Mouse (Mus musculus) heart, embryonic 12.5 days (tissue): ENCODE results near the gene Pld3. TPM values are rescaled to one million over a fixed set of nuclear protein-coding genes. Genes with fewer than 3 reads are reported as not detected.

Experiments used
- ATAC-seq: fragments of 200-750 bp; cut with Nextera tagmentation; 2 replicates; pipeline ENCODE4 v1.8.0; 2017; ENCODE audit warnings: moderate TSS enrichment, moderate library complexity; ENCODE audit not compliant: insufficient number of reproducible peaks, low FRiP score
- H3K27ac ChIP-seq: fragments of 300-500 bp; sonication (generic); 2 replicates; pipeline ENCODE4 v1.5.1; 2016; ENCODE audit warnings: mild to moderate bottlenecking, moderate library complexity; ENCODE audit not compliant: poor library complexity, severe bottlenecking
- H3K27me3 ChIP-seq: fragments of 300-500 bp; sonication (generic); replicated peaks from 2 replicates; pipeline ENCODE4 v1.6.1; 2016; ENCODE audit warnings: mild to moderate bottlenecking, moderate library complexity
- H3K36me3 ChIP-seq: fragments of 300-500 bp; sonication (generic); 2 replicates; pipeline ENCODE4 v1.6.1; 2016; ENCODE audit warnings: mild to moderate bottlenecking, moderate library complexity
- H3K4me1 ChIP-seq: fragments of 300-500 bp; sonication (generic); replicated peaks from 2 replicates; pipeline ENCODE4 v1.6.1; 2016; ENCODE audit warnings: mild to moderate bottlenecking
- H3K4me2 ChIP-seq: fragments of 300-500 bp; sonication (generic); 2 replicates; pipeline ENCODE4 v1.6.1; 2016; ENCODE audit warnings: mild to moderate bottlenecking, moderate library complexity
- H3K4me3 ChIP-seq: fragments of 300-500 bp; sonication (generic); 2 replicates; pipeline ENCODE4 v1.5.1; 2016; ENCODE audit warnings: mild to moderate bottlenecking
- H3K9ac ChIP-seq: fragments of 300-500 bp; sonication (generic); 2 replicates; pipeline ENCODE4 v1.6.1; 2016; ENCODE audit warnings: mild to moderate bottlenecking, moderate library complexity
- H3K9me3 ChIP-seq: fragments of 300-500 bp; sonication (generic); replicated peaks from 2 replicates; pipeline ENCODE4 v1.6.1; 2016; ENCODE audit warnings: mild to moderate bottlenecking, moderate library complexity
- WGBS: fragments of 180-500 bp; shearing (Covaris S2); methylation state at CpG from one replicate; pipeline ENCODE4 v1.1.7; 2016; 5-methylcytosine and 5-hydroxymethylcytosine counted together
- polyA plus RNA-seq: library from polyadenylated mRNA; unstranded; fragments of >200 nt; fragmentation: Nextera tagmentation; extraction: Ambion mirVana; gene quantifications from 2 replicates; pipeline ENCODE4 v1.2.1, GENCODE M21; 2016

The Pld3 gene
- polyA plus RNA-seq, 1 experiment from 2014 or later = 63.4 TPM

DNA sequence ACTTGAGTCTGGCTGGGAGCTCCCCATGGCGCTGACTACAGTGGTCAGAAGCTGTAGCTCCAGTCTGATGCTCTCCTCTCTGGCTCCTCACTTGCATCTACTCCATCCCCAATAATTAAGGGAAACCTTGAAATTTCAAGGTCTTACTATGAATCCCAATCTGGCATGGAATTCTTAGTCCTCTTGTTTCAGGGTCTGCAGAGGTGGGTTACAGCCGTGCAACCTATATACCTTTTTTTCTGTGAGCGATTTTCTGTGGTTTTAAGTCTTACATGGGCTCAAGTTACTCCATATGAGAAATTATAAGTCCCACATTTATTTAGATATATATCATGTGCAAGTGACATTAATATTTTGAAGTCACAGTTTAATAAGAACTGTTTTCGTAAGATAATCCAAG lies 37.1 kb upstream of the Pld3 start:
- WGBS = 91% methylated on average over 4 of the region's 4 CpGs
- Histone ChIP-seq H3K9me3 (no peaks in the 10 kb centered on the region), H3K27me3 (no peaks in the 10 kb centered on the region), H3K27ac (no peak overlapping the region), H3K9ac (no peak overlapping the region), H3K36me3 (0 out of 2 replicates have a peak, but pooled peaks cover 4% of the 10 kb centered on the region), H3K4me2 (no peak overlapping the region), H3K4me3 (no peak overlapping the region), H3K4me1 (peaks cover 25% of the 10 kb centered on the region)
- ATAC-seq = no peak

DNA sequence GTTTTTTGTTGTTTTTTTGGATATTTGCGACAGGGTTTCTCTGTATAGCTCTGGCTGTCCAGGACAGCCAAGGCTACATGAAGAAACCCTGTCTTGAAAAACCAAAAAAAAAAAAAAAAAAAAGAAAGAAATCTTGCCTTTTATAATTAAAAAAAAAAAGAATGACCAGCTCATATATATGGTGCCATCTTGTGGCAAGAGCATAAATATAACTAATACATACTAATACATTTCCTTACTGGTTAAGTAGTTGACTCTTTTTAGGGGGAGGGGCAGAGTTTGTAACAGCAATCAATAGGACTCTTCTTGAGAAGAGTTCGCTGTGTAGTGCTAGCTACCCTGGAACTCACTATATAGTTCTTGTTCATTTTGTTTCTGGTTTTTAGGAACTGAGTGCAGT lies 34.7 kb upstream of the Pld3 start:
- H3K4me2 ChIP-seq = no peak overlapping the region
- no peaks in the 10 kb centered on the region for H3K27me3 ChIP-seq
- WGBS = 90% methylated on average over 2 of the region's 2 CpGs
- no peak overlapping the region for H3K4me3 ChIP-seq
- peaks cover 3% of the 10 kb centered on the region for H3K4me1 ChIP-seq
- H3K9me3 ChIP-seq = no peaks in the 10 kb centered on the region
- no peak for ATAC-seq
- no peak overlapping the region for H3K9ac ChIP-seq
- peaks cover 12% of the 10 kb centered on the region for H3K36me3 ChIP-seq
- H3K27ac ChIP-seq = no peak overlapping the region

DNA sequence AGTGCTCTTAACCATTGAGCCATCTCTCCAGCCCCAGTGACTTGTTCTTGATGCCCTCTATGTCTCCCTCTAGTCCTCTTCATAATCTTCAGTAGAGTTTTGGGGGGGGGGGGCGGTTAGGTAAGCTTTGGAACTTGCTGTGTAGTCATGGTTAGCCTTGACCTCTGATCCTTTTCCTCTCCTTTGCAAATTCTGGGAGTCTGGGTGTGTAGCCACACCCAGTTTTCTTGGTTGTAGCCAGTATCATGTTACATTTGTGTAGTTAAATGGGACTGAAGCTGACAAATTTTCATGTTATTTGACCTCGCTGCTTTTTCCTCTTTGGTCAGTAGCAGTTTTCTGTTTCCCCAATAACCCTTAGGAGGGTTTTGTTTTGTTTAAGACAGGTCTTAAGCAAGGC lies 33.8 kb upstream of the Pld3 start:
- no peaks in the 10 kb centered on the region for H3K4me1 ChIP-seq
- H3K4me2 ChIP-seq = no peak overlapping the region
- no peak overlapping the region for H3K9ac ChIP-seq
- H3K4me3 ChIP-seq = no peak overlapping the region
- H3K9me3 ChIP-seq = no peaks in the 10 kb centered on the region
- H3K27me3 ChIP-seq = no peaks in the 10 kb centered on the region
- WGBS = 75% methylated on average over 2 of the region's 2 CpGs
- H3K36me3 ChIP-seq = peaks cover 21% of the 10 kb centered on the region
- no peak overlapping the region for H3K27ac ChIP-seq
- no peak for ATAC-seq

DNA sequence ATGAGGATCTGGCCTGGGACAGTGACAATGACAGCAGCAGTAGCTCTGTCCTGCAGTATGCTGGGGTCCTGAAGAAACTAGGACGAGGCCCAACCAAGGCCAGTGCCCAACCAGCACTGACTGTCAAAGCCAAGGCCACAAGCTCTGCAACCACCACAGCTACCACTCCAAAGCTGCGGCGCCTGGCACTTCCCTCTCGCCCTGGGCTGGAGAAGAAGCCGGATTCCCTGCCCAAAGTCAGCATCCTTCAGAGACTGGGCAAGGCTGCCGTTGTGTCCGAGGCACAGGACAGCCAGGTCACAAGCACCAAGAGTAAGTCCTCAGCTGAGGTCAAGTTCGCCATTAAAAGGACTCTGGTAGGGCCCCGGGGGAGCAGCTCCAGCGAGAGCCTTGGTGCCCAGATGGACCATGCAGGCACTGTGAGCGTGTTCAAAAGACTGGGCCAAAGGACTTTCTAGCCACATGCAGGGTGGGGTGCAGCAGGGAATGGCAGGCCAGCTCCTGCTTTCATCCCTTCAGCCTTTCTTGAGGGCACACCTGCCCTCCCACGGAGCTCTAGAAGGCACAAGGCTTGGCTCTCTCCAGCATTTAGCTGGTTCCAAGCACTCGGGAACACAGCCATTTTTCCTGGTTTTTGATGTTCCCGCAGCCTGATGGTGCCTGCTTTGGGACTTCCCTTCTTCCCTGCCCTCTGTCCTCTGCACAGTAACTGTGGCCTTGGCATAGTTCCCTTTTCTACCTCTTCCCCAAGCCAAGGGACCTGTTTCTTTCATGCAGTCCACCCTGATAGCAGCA lies 27.6 kb upstream of the Pld3 start:
- Histone ChIP-seq H3K27me3 (no peaks in the 10 kb centered on the region), H3K4me1 (no peaks in the 10 kb centered on the region), H3K27ac (no peak overlapping the region), H3K9me3 (no peaks in the 10 kb centered on the region), H3K4me3 (no peak overlapping the region), H3K4me2 (no peak overlapping the region), H3K36me3 (peaks cover 81% of the 10 kb centered on the region), H3K9ac (no peak overlapping the region)
- 88% methylated on average over 14 of the region's 14 CpGs for WGBS
- ATAC-seq = no peak

DNA sequence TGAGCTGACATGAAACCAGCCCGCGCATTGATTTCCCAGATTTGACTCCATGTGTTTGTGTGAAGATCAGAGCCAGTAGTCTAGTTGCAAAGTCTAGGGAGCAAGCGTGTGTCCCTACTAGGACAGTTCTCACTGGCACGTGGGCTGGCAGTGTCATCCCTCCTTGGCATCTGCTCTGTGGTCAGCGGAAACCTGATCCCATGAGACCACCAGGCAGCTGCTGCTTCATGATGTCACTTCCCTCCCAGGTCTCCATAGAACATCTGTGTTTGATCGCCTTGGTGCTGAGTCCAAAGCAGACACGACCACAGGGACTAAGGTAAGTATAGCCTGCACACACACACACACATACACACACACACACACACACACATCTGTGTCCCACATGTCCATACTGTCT lies 25.4 kb upstream of the Pld3 start:
- Histone ChIP-seq H3K36me3 (peaks cover 97% of the 10 kb centered on the region), H3K9ac (no peak overlapping the region), H3K27me3 (no peaks in the 10 kb centered on the region), H3K27ac (no peak overlapping the region), H3K9me3 (no peaks in the 10 kb centered on the region), H3K4me1 (no peaks in the 10 kb centered on the region), H3K4me2 (no peak overlapping the region), H3K4me3 (no peak overlapping the region)
- no peak for ATAC-seq
- WGBS = 83% methylated on average over 7 of the region's 7 CpGs

DNA sequence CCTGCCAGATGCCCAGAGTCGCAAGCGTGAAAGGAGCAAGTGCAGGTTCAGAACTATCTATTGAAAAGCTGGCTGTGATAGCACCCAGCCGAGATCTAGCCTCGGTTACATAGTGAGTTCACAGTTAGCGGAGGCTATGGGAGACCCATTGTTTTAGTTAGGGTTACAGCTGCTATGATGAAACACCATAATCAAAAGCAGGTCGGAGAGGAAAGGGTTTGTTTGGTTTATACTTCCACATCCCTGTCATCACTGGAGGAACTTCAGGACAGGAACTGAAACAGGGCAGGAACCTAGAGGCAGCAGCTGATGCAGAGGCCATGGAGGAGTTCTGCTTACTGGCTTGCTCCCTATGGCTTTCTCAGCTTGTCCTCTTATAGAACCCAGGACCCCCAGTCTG lies 24.6 kb upstream of the Pld3 start:
- H3K27ac ChIP-seq = no peak overlapping the region
- 89% methylated on average over 6 of the region's 6 CpGs for WGBS

DNA sequence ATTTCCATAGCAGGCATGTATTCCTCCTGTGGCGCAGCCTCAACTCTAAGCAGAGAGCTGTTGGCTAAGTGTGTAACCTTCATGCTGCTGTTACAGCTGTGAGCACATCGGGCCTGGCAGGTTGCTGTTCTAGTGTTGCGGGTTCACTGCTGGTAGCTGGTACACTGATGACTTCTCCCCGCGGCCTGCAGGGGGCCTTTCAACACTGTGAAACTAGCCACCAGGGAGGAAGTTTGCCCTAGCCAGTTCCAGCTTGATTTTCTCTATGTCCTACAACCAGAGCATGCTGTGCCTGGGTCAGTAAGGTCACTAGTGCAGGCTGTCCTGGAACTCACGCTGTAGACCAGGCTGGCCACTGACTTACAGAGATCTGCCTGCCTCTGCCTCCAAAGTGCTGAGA lies 23.9 kb upstream of the Pld3 start:
- no peaks in the 10 kb centered on the region for H3K4me1 ChIP-seq
- 66% methylated on average over 6 of the region's 6 CpGs for WGBS
- no peak overlapping the region for H3K4me3 ChIP-seq
- no peak overlapping the region for H3K27ac ChIP-seq
- no peak overlapping the region for H3K4me2 ChIP-seq
- no peak overlapping the region for H3K9ac ChIP-seq
- H3K27me3 ChIP-seq = no peaks in the 10 kb centered on the region
- no peaks in the 10 kb centered on the region for H3K9me3 ChIP-seq
- peaks cover 90% of the 10 kb centered on the region for H3K36me3 ChIP-seq
- no peak for ATAC-seq

More for the DNA sequence above, 24.6 kb upstream of the Pld3 start:
- Histone ChIP-seq H3K4me3 (no peak overlapping the region), H3K9me3 (no peaks in the 10 kb centered on the region), H3K9ac (no peak overlapping the region), H3K36me3 (peaks cover 90% of the 10 kb centered on the region), H3K4me1 (no peaks in the 10 kb centered on the region), H3K4me2 (no peak overlapping the region), H3K27me3 (no peaks in the 10 kb centered on the region)
- ATAC-seq = no peak

DNA sequence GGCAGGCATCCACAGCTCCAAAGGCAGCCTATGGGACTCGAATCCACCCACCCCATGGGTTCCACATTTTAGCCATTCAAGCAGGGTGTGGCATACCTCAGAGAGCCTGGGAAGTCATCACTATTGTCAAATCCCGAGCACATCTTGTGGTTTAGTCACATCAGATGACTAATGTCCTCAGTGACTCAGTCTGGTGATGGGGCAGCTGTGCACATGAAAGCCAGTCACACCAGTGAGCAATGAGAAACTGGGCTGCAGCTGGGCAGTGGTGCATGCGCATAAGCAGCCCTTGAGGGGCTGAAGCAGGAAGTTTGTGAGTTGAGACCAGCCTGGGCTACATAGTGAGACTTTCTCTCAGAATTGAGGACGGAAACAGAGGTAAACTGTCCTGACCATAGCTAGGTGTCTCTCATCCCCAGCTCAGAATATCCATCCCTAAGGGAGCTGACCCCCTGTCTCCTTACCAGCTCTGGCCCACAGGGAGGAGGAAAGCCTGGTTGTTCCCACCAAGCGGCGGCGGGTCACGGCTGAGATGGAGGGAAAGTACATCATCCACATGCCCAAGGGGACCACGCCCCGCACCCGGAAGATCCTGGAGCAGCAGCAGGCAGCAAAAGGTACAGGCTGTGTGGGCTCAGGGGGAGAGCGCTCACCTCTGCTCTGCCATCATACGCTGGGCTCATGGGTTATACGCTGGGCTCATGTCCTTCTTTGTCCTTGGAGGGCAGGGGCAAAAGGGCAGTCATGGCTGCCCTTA lies 21.3 kb upstream of the Pld3 start:
- ATAC-seq = no peak
- no peak overlapping the region for H3K9ac ChIP-seq

DNA sequence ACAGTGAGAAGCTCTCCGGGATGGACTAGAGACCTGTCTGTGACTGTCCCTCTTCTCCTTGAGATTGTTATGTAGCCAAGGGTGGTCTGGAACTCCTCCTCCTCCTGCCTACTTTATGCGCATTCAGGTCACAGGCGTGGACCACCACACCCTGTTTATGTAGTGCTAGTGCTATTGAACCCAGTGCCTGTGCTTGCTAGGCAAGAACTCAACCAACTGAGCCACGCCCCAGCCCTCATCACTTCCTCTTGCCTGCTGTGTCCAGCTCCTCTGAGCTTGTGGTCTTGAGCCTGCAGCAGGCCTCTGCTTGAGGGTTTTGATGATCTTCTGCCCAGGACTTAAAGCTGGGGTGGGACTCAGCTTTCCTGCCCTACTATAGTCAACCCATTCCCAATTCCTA lies 19.1 kb upstream of the Pld3 start:
- H3K4me2 ChIP-seq = no peak overlapping the region
- no peak for ATAC-seq
- no peaks in the 10 kb centered on the region for H3K9me3 ChIP-seq
- H3K27ac ChIP-seq = no peak overlapping the region
- H3K27me3 ChIP-seq = no peaks in the 10 kb centered on the region
- peaks cover 88% of the 10 kb centered on the region for H3K36me3 ChIP-seq
- H3K9ac ChIP-seq = no peak overlapping the region
- H3K4me3 ChIP-seq = no peak overlapping the region
- 93% methylated on average over 4 of the region's 4 CpGs for WGBS
- no peaks in the 10 kb centered on the region for H3K4me1 ChIP-seq

More for the DNA sequence above, 21.3 kb upstream of the Pld3 start:
- Histone ChIP-seq H3K27ac (no peak overlapping the region), H3K4me2 (no peak overlapping the region), H3K36me3 (peaks cover 89% of the 10 kb centered on the region), H3K4me1 (no peaks in the 10 kb centered on the region), H3K9me3 (no peaks in the 10 kb centered on the region), H3K27me3 (no peaks in the 10 kb centered on the region), H3K4me3 (no peak overlapping the region)
- 90% methylated on average over 14 of the region's 14 CpGs for WGBS

DNA sequence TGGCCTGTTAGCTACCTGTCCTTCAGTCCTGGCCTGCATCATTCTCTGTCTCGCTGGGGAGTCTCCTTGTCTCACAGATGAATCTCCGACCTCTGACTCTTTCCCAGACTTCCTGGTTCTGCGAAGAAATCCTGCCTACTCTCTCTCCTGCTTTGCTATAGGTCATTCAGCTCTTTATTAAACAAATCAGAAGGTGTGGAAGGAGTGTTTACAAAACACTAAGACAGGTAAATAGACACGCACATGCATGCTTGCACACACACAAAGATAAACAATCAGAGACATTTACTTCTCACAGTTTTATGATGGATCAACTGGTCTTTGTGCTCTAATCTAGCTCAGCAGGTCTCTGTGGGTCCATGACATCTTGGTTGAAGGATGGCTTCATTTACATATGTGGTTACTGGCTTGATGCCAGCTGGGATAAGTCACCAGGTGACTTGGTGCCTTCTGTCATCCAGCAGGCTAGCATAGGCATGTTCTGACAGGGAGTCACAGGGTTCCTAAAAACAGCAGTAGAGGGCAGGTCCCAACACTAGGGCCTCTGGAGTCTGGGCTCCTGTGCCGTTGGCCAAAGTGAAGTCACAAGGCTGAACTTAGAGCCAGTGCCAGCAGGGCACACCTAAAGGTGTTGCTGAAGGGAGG lies 16.7 kb upstream of the Pld3 start:
- Histone ChIP-seq H3K27me3 (no peaks in the 10 kb centered on the region), H3K4me2 (no peak overlapping the region), H3K4me1 (no peaks in the 10 kb centered on the region), H3K36me3 (peaks cover 87% of the 10 kb centered on the region), H3K9ac (no peak overlapping the region), H3K4me3 (no peak overlapping the region), H3K27ac (no peak overlapping the region), H3K9me3 (no peaks in the 10 kb centered on the region)
- 87% methylated on average over 5 of the region's 5 CpGs for WGBS
- ATAC-seq = no peak

DNA sequence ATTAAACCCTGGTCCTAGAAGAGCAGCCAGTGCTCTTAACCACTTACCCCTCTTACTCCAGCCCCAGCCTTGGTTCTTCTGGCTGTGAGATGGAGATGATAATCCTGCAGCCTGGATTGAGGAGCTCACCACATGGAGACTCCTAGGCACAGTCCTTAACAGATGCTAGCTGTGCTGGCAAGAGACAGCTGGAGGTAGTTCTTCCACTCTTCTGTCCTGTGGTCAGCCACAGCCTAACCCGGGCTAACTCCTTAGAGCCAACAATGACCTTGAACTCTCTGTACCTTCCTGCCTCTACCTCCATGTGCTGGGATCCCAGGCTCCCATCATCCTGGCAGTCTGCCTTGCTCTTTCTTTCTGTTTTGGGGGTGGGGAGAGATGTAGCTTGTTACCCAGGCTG lies 8.0 kb upstream of the Pld3 start:
- no peak for ATAC-seq
- H3K9me3 ChIP-seq = no peaks in the 10 kb centered on the region
- peaks cover 78% of the 10 kb centered on the region for H3K36me3 ChIP-seq
- peaks cover 22% of the 10 kb centered on the region for H3K4me1 ChIP-seq
- no peaks in the 10 kb centered on the region for H3K27me3 ChIP-seq
- H3K4me2 ChIP-seq = peak overlapping the region; percentile 39; the same call in 1 of the 2 replicates
- H3K27ac ChIP-seq = peak overlapping the region; percentile 82
- no peak overlapping the region for H3K4me3 ChIP-seq
- H3K9ac ChIP-seq = no peak overlapping the region
- WGBS = 85% methylated on average over 1 of the region's 1 CpGs
